Mouse (Mus musculus): ENCODE measurements at regions not wholly inside any gene's neighbourhood (a gene's known extent, or its start where the extent isn't known, plus 50 kb on each side); places are given as distances from the start of the nearest gene placed in this dataset.

- no peak for TF ChIP-seq CTCF (IDR thresholded peaks at IDR 0.05; ENCODE audit: control insufficient read depth, insufficient read depth, low read length)
- TF ChIP-seq POLR2A (IDR thresholded peaks at IDR 0.05; ENCODE audit: borderline replicate concordance, control insufficient read depth, low read depth, low read length): no peak
Measured at GRCm38 (mm10) chr4:142694926-142695325, 455.7 kb upstream of the Kazn start.
